Mouse (Mus musculus): ENCODE measurements around the gene Stfa2. TPM values are rescaled to one million over a fixed set of nuclear protein-coding genes. Genes with fewer than 3 reads are reported as not detected.

Gene Stfa2
- not detected for polyA plus RNA-seq (2014; fragmentation: Illumina TruSeq; extraction: RNeasy Lipid Tissue Mini Kit (QIAGEN cat#74804); ENCODE audit: low read depth, low replicate concordance)

GRCm38 (mm10) chr16:36408357-36408756 is at the start of gene Stfa2:
Gene Stfa2 (minus strand): TSS chr16:36408457.

GRCm38 (mm10) chr16:36455342-36455802 is 47.1 kb upstream of the Stfa2 start, which contains the start of gene Stfa3:
Gene Stfa3 (minus strand): TSS chr16:36455392.

GRCm38 (mm10) chr16:36367648-36368047 is 40.6 kb downstream of the Stfa2 start, which contains the start of gene BC100530:
Gene BC100530 (minus strand): TSS chr16:36367748.

Other genes starting within 250 kb of the Stfa2 start
- gene Gm5483, start 224.2 kb downstream of the Stfa2 start, polyA plus RNA-seq (2014; fragmentation: Illumina TruSeq; extraction: RNeasy Lipid Tissue Mini Kit (QIAGEN cat#74804); ENCODE audit: low read depth, low replicate concordance): not detected
- gene Gm5416, start 198.1 kb downstream of the Stfa2 start, polyA plus RNA-seq (2014; fragmentation: Illumina TruSeq; extraction: RNeasy Lipid Tissue Mini Kit (QIAGEN cat#74804); ENCODE audit: low read depth, low replicate concordance): not detected
- not detected for gene 2010005H15Rik, start 187.0 kb downstream of the Stfa2 start, polyA plus RNA-seq (2014; fragmentation: Illumina TruSeq; extraction: RNeasy Lipid Tissue Mini Kit (QIAGEN cat#74804); ENCODE audit: low read depth, low replicate concordance)
- not detected for gene Stfa1, start 131.5 kb downstream of the Stfa2 start, polyA plus RNA-seq (2014; fragmentation: Illumina TruSeq; extraction: RNeasy Lipid Tissue Mini Kit (QIAGEN cat#74804); ENCODE audit: low read depth, low replicate concordance)
- gene BC117090, start 74.1 kb downstream of the Stfa2 start, polyA plus RNA-seq (2014; fragmentation: Illumina TruSeq; extraction: RNeasy Lipid Tissue Mini Kit (QIAGEN cat#74804); ENCODE audit: low read depth, low replicate concordance): not detected
- gene BC100530, start 40.7 kb downstream of the Stfa2 start, polyA plus RNA-seq (2014; fragmentation: Illumina TruSeq; extraction: RNeasy Lipid Tissue Mini Kit (QIAGEN cat#74804); ENCODE audit: low read depth, low replicate concordance): not detected
- gene Stfa3, start 46.9 kb upstream of the Stfa2 start, polyA plus RNA-seq (2014; fragmentation: Illumina TruSeq; extraction: RNeasy Lipid Tissue Mini Kit (QIAGEN cat#74804); ENCODE audit: low read depth, low replicate concordance): not detected
- not detected for gene Casr, start 153.7 kb upstream of the Stfa2 start, polyA plus RNA-seq (2014; fragmentation: Illumina TruSeq; extraction: RNeasy Lipid Tissue Mini Kit (QIAGEN cat#74804); ENCODE audit: low read depth, low replicate concordance)